Mouse (Mus musculus): ENCODE data around the gene Zfp385b. TPM values are rescaled to one million over a fixed set of nuclear protein-coding genes. Genes with fewer than 3 reads are reported as not detected.
A peak's percentile ranks its signal among the peaks of the same experiment; 100 is the strongest.

Gene Zfp385b
- polyA plus RNA-seq, 1 experiment, result 8.8 TPM

DNA sequence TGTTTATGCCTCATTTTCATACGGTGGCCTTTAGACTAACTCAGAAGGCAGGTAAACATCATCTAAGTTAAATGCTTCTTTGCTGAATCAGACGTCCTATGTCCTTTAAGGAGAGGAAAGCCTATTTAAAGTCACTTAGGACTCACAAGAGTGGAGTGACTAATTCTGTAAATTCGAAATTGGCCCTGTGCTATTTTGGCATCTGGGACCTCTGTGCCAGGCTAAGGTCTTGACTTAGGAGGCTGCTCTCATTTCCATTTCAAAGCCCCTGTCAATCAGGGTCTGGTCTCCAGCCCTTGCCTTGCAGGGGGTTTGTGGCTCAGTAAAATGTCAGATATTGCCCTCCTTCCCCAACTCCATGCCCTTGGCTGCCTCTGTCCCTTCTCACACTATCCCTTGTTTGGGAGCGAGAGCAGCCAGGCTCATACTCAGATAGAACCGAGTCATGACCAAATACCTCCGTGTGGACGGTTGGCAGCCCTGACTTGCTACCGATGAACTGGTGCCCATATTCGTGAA is 383.1 kb downstream of the Zfp385b start:
- H3K27me3 ChIP-seq (ENCODE audit: control insufficient read depth, insufficient read depth, low read length), result no peaks in the 10 kb centered on the region
- no peaks in the 10 kb centered on the region for H3K36me3 ChIP-seq (ENCODE audit: control insufficient read depth, insufficient read depth, low read length)
- no peak for TF ChIP-seq POLR2A (IDR thresholded peaks at IDR 0.05; ENCODE audit: control insufficient read depth, low read depth, low read length)
- no peak for TF ChIP-seq CTCF (IDR thresholded peaks at IDR 0.05; ENCODE audit: control insufficient read depth, insufficient read depth, insufficient replicate concordance, low read depth, low read length)
- H3K4me3 ChIP-seq (ENCODE audit: control insufficient read depth, low read depth, low read length), result no peak overlapping the region
- H3K27ac ChIP-seq (ENCODE audit: control insufficient read depth, insufficient read depth, low read depth, low read length), result no peak overlapping the region
- no peaks in the 10 kb centered on the region for H3K4me1 ChIP-seq (ENCODE audit: control insufficient read depth, insufficient read depth, low read length)

DNA sequence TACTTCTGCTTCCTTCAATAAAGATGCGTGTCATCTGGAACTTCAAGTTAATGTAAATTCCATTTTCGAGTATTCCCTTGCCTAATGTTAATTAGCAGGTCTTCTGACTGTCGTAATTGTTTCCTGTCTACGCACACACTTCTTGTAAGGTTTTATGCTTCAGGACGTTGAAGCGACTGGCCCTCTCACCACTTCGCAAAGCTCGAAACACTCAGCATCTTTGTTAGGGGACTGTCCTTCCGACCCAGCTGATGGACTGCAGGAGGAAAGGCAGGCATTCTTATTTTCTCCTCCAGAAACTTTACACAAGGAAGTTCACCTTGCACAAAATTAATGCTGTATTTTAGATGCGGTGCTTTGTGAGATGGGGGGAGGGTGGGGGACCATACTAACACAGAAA is 400.0 kb downstream of the Zfp385b start:
- TF ChIP-seq POLR2A (IDR thresholded peaks at IDR 0.05; ENCODE audit: control insufficient read depth, low read depth, low read length) (no peak), CTCF (IDR thresholded peaks at IDR 0.05; ENCODE audit: control insufficient read depth, insufficient read depth, insufficient replicate concordance, low read depth, low read length) (no peak)
- Histone ChIP-seq H3K27ac (ENCODE audit: control insufficient read depth, insufficient read depth, low read depth, low read length) (no peak overlapping the region), H3K4me3 (ENCODE audit: control insufficient read depth, low read depth, low read length) (no peak overlapping the region), H3K27me3 (ENCODE audit: control insufficient read depth, insufficient read depth, low read length) (no peaks in the 10 kb centered on the region), H3K4me1 (ENCODE audit: control insufficient read depth, insufficient read depth, low read length) (no peaks in the 10 kb centered on the region), H3K36me3 (ENCODE audit: control insufficient read depth, insufficient read depth, low read length) (no peaks in the 10 kb centered on the region)

- no peak overlapping the region for H3K4me3 ChIP-seq (ENCODE audit: control insufficient read depth, low read depth, low read length)
- no peaks in the 10 kb centered on the region for H3K4me1 ChIP-seq (ENCODE audit: control insufficient read depth, insufficient read depth, low read length)
- H3K27me3 ChIP-seq (ENCODE audit: control insufficient read depth, insufficient read depth, low read length), result no peaks in the 10 kb centered on the region
- H3K27ac ChIP-seq (ENCODE audit: control insufficient read depth, insufficient read depth, low read depth, low read length), result no peak overlapping the region
- no peaks in the 10 kb centered on the region for H3K36me3 ChIP-seq (ENCODE audit: control insufficient read depth, insufficient read depth, low read length)
- TF ChIP-seq POLR2A (IDR thresholded peaks at IDR 0.05; ENCODE audit: control insufficient read depth, low read depth, low read length), result no peak
- no peak for TF ChIP-seq CTCF (IDR thresholded peaks at IDR 0.05; ENCODE audit: control insufficient read depth, insufficient read depth, insufficient replicate concordance, low read depth, low read length)
Observed at GRCm38 (mm10) chr2:77418078-77418477, 401.4 kb downstream of the Zfp385b start.

- no peaks in the 10 kb centered on the region for H3K27me3 ChIP-seq (ENCODE audit: control insufficient read depth, insufficient read depth, low read length)
- no peaks in the 10 kb centered on the region for H3K36me3 ChIP-seq (ENCODE audit: control insufficient read depth, insufficient read depth, low read length)
- H3K27ac ChIP-seq (ENCODE audit: control insufficient read depth, insufficient read depth, low read depth, low read length), result no peak overlapping the region
- H3K4me1 ChIP-seq (ENCODE audit: control insufficient read depth, insufficient read depth, low read length), result no peaks in the 10 kb centered on the region
- TF ChIP-seq CTCF (IDR thresholded peaks at IDR 0.05; ENCODE audit: control insufficient read depth, insufficient read depth, insufficient replicate concordance, low read depth, low read length) (no peak), POLR2A (IDR thresholded peaks at IDR 0.05; ENCODE audit: control insufficient read depth, low read depth, low read length) (no peak)
- peak overlapping the region; percentile 18 for H3K4me3 ChIP-seq (ENCODE audit: control insufficient read depth, low read depth, low read length)
Observed at GRCm38 (mm10) chr2:77412171-77412570, 407.3 kb downstream of the Zfp385b start.

GRCm38 (mm10) chr2:77411612-77412011 is 407.8 kb downstream of the Zfp385b start:
- no peaks in the 10 kb centered on the region for H3K4me1 ChIP-seq (ENCODE audit: control insufficient read depth, insufficient read depth, low read length)
- no peaks in the 10 kb centered on the region for H3K36me3 ChIP-seq (ENCODE audit: control insufficient read depth, insufficient read depth, low read length)
- no peaks in the 10 kb centered on the region for H3K27me3 ChIP-seq (ENCODE audit: control insufficient read depth, insufficient read depth, low read length)
- peak overlapping the region; percentile 18 for H3K4me3 ChIP-seq (ENCODE audit: control insufficient read depth, low read depth, low read length)
- no peak overlapping the region for H3K27ac ChIP-seq (ENCODE audit: control insufficient read depth, insufficient read depth, low read depth, low read length)
- TF ChIP-seq CTCF (IDR thresholded peaks at IDR 0.05; ENCODE audit: control insufficient read depth, insufficient read depth, insufficient replicate concordance, low read depth, low read length) (no peak), POLR2A (IDR thresholded peaks at IDR 0.05; ENCODE audit: control insufficient read depth, low read depth, low read length) (no peak)

- Histone ChIP-seq H3K4me3 (ENCODE audit: control insufficient read depth, low read depth, low read length) (no peak overlapping the region), H3K36me3 (ENCODE audit: control insufficient read depth, insufficient read depth, low read length) (no peaks in the 10 kb centered on the region), H3K27ac (ENCODE audit: control insufficient read depth, insufficient read depth, low read depth, low read length) (no peak overlapping the region), H3K4me1 (ENCODE audit: control insufficient read depth, insufficient read depth, low read length) (no peaks in the 10 kb centered on the region), H3K27me3 (ENCODE audit: control insufficient read depth, insufficient read depth, low read length) (no peaks in the 10 kb centered on the region)
- TF ChIP-seq CTCF (IDR thresholded peaks at IDR 0.05; ENCODE audit: control insufficient read depth, insufficient read depth, insufficient replicate concordance, low read depth, low read length) (no peak), POLR2A (IDR thresholded peaks at IDR 0.05; ENCODE audit: control insufficient read depth, low read depth, low read length) (no peak)
Observed at GRCm38 (mm10) chr2:77409521-77410135, 409.8 kb downstream of the Zfp385b start.

DNA sequence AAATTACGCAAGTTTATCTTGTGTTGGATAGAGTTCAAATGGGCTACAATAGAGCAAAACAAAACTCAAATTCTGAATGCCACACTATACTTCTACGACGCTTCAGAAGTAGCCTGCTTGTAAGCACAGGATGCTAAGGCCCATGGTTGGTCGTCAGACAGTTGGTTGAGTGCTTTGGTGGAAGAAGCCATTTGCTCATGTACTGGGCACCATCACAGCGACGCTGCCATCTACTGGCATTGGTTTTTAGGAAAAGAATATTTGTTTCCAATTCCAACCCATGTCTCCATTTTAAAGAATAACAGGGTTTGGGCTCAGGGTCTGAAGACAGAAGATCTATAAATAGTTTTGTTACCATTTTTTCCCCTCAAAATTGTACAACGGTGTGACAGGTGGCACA is 410.5 kb downstream of the Zfp385b start:
- TF ChIP-seq CTCF (IDR thresholded peaks at IDR 0.05; ENCODE audit: control insufficient read depth, insufficient read depth, insufficient replicate concordance, low read depth, low read length), result no peak
- no peak for TF ChIP-seq POLR2A (IDR thresholded peaks at IDR 0.05; ENCODE audit: control insufficient read depth, low read depth, low read length)
- no peaks in the 10 kb centered on the region for H3K4me1 ChIP-seq (ENCODE audit: control insufficient read depth, insufficient read depth, low read length)

More for the DNA sequence above, 410.5 kb downstream of the Zfp385b start:
- no peak overlapping the region for H3K27ac ChIP-seq (ENCODE audit: control insufficient read depth, insufficient read depth, low read depth, low read length)
- no peak overlapping the region for H3K4me3 ChIP-seq (ENCODE audit: control insufficient read depth, low read depth, low read length)
- H3K36me3 ChIP-seq (ENCODE audit: control insufficient read depth, insufficient read depth, low read length), result no peaks in the 10 kb centered on the region
- no peaks in the 10 kb centered on the region for H3K27me3 ChIP-seq (ENCODE audit: control insufficient read depth, insufficient read depth, low read length)
